Mouse (Mus musculus): ENCODE measurements around the gene 4930412O13Rik. TPM values are rescaled to one million over a fixed set of nuclear protein-coding genes. Genes with fewer than 3 reads are reported as not detected.

Gene 4930412O13Rik
- polyA plus RNA-seq, 1 experiment from 2014 or later: 0.36 TPM

DNA sequence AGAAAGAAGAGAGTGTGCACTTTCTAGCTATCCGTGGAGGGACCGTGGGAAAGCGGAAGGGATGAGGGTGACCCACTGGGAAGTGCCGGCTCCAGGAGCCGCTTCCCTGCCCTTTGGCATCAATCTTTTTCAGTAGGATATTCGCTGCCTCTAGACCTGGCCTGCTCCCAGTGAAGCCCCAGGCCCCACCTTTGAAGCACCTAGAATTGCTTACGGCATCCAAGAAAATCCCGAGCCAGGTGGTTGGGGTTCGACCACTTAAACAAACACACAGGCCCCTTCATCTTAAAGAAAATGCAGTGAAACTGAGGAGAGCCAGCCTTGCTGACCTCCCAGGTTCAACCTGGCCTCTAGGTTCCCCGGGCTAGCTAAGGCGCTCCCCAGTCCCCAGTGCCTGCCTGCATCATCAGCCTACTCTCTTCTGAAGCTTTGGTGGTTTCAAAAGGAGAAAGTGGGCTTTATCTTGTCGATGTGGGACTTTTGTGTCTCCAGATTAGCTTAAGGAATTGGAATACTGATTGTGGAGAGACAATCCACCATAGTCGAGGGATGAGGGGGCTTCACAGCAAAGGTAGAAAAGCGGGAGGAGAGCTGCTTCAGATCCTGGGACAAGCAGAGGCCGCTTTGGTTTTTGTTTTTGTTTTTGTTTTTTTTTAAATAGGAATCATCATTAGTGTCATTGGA is 3.6 kb downstream of the 4930412O13Rik start:
- Histone ChIP-seq H3K4me2 (replicated peaks) (peak overlapping the region; percentile 53), H3K4me1 (replicated peaks; ENCODE audit: control insufficient read depth, insufficient read depth, low read length) (peaks cover 3% of the 10 kb centered on the region; the same call in 1 of the 2 replicates), H3K9me3 (ENCODE audit: control insufficient read depth, low read length) (no peaks in the 10 kb centered on the region), H3K36me3 (replicated peaks; ENCODE audit: control insufficient read depth, insufficient read depth) (no peaks in the 10 kb centered on the region), H3K9ac (peak overlapping the region; percentile 51), H3K27me3 (ENCODE audit: control insufficient read depth, insufficient read depth, low read length) (peaks cover 93% of the 10 kb centered on the region), H3K4me3 (replicated peaks; ENCODE audit: low read length) (peak overlapping the region; percentile 29), H3K27ac (peak overlapping the region; percentile 78)
- under 1% methylated on average over 15 of the region's 15 CpGs for WGBS
- ATAC-seq (ENCODE audit: low FRiP score) (no peak), DNase-seq (ENCODE audit: low spot score) (no peak)

DNA sequence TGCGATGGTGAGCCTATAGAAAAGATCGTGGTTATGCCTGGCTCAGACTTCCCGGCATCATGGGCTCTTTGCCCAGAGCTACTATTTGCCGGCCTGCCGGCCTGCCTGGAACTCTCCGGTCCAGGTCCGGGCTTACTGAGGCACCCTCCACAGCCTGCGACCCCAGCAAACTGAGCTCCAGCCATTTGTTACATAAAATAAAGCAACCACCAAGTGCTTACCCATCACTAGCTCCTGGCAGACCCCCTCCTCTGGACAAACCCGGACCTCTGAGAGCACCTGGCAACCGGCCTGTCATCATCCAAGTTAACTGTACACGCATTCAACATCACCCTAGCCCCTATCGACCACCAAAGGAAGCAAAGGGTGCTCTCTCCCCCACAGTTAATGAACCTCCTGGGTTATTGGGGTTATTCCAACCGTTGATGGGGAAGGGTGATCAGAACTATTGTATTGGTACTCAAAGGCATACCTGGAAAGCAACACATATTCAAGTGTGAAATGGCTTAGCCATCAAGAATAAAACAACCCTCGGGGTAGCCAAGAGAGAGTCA is 4.2 kb downstream of the 4930412O13Rik start:
- Histone ChIP-seq H3K9me3 (ENCODE audit: control insufficient read depth, low read length) (no peaks in the 10 kb centered on the region), H3K4me1 (replicated peaks; ENCODE audit: control insufficient read depth, insufficient read depth, low read length) (peaks cover 3% of the 10 kb centered on the region; the same call in 1 of the 2 replicates), H3K9ac (peak overlapping the region; percentile 51), H3K4me3 (replicated peaks; ENCODE audit: low read length) (peak overlapping the region; percentile 29), H3K27me3 (ENCODE audit: control insufficient read depth, insufficient read depth, low read length) (peaks cover 93% of the 10 kb centered on the region), H3K27ac (peak overlapping the region; percentile 78), H3K36me3 (replicated peaks; ENCODE audit: control insufficient read depth, insufficient read depth) (no peaks in the 10 kb centered on the region), H3K4me2 (replicated peaks) (peak overlapping the region; percentile 53)
- no peak for DNase-seq (ENCODE audit: low spot score)
- 4% methylated on average over 14 of the region's 14 CpGs for WGBS
- no peak for ATAC-seq (ENCODE audit: low FRiP score)

DNA sequence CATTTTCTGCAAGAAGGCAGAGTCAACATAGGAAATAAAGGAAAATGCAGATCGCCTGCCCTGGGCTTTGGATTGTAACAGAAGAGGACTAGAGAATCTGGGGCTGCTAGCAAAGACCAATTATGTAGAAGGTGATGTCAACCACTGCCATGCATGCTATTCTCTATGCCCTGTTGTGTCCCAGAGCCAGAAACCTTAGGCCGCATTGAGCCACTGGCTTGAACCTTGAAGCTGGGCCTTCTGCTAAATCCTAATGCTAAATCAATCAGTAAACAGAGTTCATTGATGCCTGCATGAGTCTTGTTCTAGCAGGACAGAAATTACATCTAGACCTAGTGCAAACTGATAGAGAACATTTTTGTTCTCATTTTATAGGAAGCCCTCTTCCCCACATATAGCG is 5.0 kb downstream of the 4930412O13Rik start:
- ATAC-seq (ENCODE audit: low FRiP score) (no peak), DNase-seq (ENCODE audit: low spot score) (no peak)
- Histone ChIP-seq H3K27ac (peak overlapping the region; percentile 78), H3K27me3 (ENCODE audit: control insufficient read depth, insufficient read depth, low read length) (peaks cover 93% of the 10 kb centered on the region), H3K36me3 (replicated peaks; ENCODE audit: control insufficient read depth, insufficient read depth) (no peaks in the 10 kb centered on the region), H3K4me1 (replicated peaks; ENCODE audit: control insufficient read depth, insufficient read depth, low read length) (peaks cover 3% of the 10 kb centered on the region; the same call in 1 of the 2 replicates), H3K9me3 (ENCODE audit: control insufficient read depth, low read length) (no peaks in the 10 kb centered on the region), H3K4me3 (replicated peaks; ENCODE audit: low read length) (peak overlapping the region; percentile 29), H3K9ac (peak overlapping the region; percentile 51), H3K4me2 (replicated peaks) (peak overlapping the region; percentile 53)
- 10% methylated on average over 3 of the region's 3 CpGs for WGBS

DNA sequence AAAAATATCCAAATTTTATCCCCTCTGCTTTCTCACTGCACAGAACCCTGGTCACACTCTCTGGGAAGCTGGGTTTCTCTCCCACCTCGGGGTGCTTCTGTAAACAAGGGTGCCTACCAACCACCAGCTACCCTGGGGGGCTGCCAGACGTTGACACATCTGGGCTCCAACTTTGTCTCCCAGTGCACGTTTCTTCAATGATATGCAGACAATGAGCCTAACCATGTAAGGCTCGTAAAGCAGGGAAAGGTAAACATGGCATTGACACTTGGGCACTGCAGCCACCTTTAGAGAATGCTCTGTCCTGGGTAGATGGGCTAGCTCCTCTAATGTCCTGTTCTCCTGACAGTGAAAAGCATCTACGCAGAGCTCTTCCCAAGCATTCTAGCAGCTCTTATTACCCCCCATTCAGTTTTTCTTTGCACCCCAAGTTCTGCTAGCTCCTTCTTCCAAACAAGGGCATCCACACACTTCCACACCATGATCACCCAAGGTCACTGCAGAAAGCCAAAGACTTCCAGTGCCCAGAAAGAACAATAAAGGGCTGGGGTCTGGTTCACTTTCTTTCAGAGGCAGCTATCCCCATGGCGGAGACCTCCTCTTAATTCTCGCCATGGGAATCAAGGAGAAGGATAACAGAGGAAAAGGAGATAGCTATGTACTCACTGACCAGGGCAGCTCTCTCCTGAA is 6.0 kb downstream of the 4930412O13Rik start:
- H3K4me2 ChIP-seq (replicated peaks): peak overlapping the region; percentile 53
- peak overlapping the region; percentile 10 for H3K9ac ChIP-seq
- WGBS: under 1% methylated on average over 7 of the region's 7 CpGs

DNA sequence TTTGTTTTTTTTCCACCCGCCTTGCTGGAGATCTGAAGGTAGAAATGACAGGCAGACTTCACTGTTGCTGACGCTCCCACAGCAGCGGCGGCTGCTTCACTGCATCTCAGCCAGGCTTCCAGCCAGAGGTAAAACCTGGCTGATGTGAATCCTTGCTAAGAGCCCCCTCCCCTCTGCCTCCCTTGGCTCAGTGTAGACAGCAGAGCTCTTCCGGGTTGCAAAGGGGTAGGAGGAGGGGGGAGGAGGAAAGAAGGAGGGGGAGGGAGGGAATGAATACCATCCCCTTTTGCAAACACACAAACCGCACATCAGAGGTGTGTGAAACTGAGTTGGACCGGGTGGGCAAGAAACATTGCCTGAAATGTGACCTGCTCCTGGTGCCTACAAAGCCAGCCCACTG is 6.6 kb downstream of the 4930412O13Rik start:
- no peak for ATAC-seq (ENCODE audit: low FRiP score)
- Histone ChIP-seq H3K9me3 (ENCODE audit: control insufficient read depth, low read length) (no peaks in the 10 kb centered on the region), H3K4me1 (replicated peaks; ENCODE audit: control insufficient read depth, insufficient read depth, low read length) (no peaks in the 10 kb centered on the region; the same call in 1 of the 2 replicates), H3K27me3 (ENCODE audit: control insufficient read depth, insufficient read depth, low read length) (peaks cover 93% of the 10 kb centered on the region), H3K4me2 (replicated peaks) (peak overlapping the region; percentile 19; the same call in 1 of the 2 replicates), H3K27ac (peak overlapping the region; percentile 78; the same call in 1 of the 2 replicates), H3K9ac (peak overlapping the region; percentile 10; the same call in 1 of the 2 replicates), H3K36me3 (replicated peaks; ENCODE audit: control insufficient read depth, insufficient read depth) (no peaks in the 10 kb centered on the region), H3K4me3 (replicated peaks; ENCODE audit: low read length) (peak overlapping the region; percentile 29)
- DNase-seq (ENCODE audit: low spot score): no peak
- WGBS: under 1% methylated on average over 7 of the region's 7 CpGs

More for the DNA sequence above, 6.0 kb downstream of the 4930412O13Rik start:
- peaks cover 92% of the 10 kb centered on the region for H3K27me3 ChIP-seq (ENCODE audit: control insufficient read depth, insufficient read depth, low read length)
- no peaks in the 10 kb centered on the region for H3K9me3 ChIP-seq (ENCODE audit: control insufficient read depth, low read length)
- peak overlapping the region; percentile 78 for H3K27ac ChIP-seq
- H3K4me1 ChIP-seq (replicated peaks; ENCODE audit: control insufficient read depth, insufficient read depth, low read length): no peaks in the 10 kb centered on the region; the same call in 1 of the 2 replicates
- ATAC-seq (ENCODE audit: low FRiP score) (no peak), DNase-seq (ENCODE audit: low spot score) (no peak)
- no peaks in the 10 kb centered on the region for H3K36me3 ChIP-seq (replicated peaks; ENCODE audit: control insufficient read depth, insufficient read depth)
- peak overlapping the region; percentile 29 for H3K4me3 ChIP-seq (replicated peaks; ENCODE audit: low read length)

DNA sequence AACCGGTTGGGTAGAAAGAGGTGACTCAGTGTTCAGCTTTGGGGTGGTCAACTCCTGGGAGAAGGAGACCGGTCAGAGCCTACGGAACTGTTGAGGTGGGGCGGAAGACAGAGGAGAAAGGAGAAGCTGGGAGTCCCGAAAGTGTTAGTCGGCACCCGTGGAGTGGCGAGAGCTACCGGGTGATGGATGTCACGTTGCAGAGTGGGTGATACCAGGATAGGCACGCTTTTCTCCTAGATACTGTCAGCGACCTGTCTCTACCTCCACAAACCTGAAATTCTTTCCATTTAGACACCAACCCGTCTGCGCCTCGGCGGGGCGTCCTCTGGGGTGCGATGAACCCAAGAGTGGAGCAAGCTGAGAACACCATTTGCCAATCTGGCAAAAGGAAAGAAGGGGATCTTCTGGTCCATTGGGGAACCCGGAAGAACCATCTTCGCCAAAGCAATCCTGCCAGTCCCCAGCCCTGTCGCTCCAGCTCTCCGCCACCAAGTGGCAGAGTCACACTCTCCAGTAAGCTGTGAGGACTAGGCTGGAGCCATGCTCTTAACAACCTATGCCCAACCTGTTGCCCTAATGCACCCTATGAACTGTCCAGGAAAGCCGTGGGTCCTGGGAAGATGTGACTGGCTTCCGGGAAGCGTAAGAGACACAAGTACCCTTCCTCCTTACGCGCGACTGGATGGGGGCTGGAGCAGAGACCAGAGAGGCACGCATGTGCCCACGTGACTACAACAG is 8.0 kb downstream of the 4930412O13Rik start, which contains the start of gene 9230102O04Rik:
Gene 9230102O04Rik (minus strand): TSS at position 628 of the 738 bp plus-strand sequence.
- H3K4me1 ChIP-seq (replicated peaks; ENCODE audit: control insufficient read depth, insufficient read depth, low read length): no peaks in the 10 kb centered on the region
- ATAC-seq (ENCODE audit: low FRiP score) (peak; percentile 63), DNase-seq (ENCODE audit: low spot score) (no peak)
- no peaks in the 10 kb centered on the region for H3K36me3 ChIP-seq (replicated peaks; ENCODE audit: control insufficient read depth, insufficient read depth)
- H3K9me3 ChIP-seq (ENCODE audit: control insufficient read depth, low read length): no peaks in the 10 kb centered on the region
- H3K4me3 ChIP-seq (replicated peaks; ENCODE audit: low read length): peak within 1 kb of the TSS; percentile 21
- peaks cover 98% of the 10 kb centered on the region for H3K27me3 ChIP-seq (ENCODE audit: control insufficient read depth, insufficient read depth, low read length)
- H3K4me2 ChIP-seq (replicated peaks): peak within 1 kb of the TSS; percentile 38
- no peak within 1 kb of the TSS for H3K9ac ChIP-seq
- no peak within 1 kb of the TSS for H3K27ac ChIP-seq
- under 1% methylated on average over 30 of the region's 30 CpGs for WGBS

DNA sequence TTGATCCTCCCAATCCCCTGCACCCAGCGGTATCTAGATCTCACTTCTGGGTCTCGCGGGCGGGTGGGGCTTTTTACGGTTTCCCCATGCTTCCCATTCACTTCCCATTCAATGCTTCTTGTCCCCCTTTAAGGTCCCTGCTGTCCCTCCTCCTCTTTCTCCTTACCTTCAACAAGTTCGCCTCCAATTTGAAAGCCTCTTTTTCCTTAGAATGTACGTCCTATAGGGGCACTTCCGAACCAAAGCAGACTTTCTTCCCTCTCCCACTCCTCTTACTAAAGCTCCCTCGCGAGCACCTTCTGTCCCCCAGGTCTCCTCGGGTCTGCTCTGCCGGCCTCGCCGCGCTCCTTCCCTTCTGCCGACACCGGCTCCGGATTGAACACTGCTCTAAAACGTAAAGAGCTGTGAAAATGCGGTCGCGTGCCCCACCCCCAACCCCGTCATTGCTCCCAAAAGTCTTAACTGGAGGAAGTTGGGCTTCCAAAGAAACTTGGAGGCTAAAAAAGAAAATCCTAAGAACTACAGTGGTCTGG is 8.7 kb downstream of the 4930412O13Rik start, which contains the start of gene Gata3:
Gene Gata3 (minus strand): TSS at position 384 of the 533 bp plus-strand sequence.
- 1% methylated on average over 23 of the region's 23 CpGs for WGBS
- ATAC-seq (ENCODE audit: low FRiP score): no peak
- Histone ChIP-seq H3K27me3 (ENCODE audit: control insufficient read depth, insufficient read depth, low read length) (peaks cover 98% of the 10 kb centered on the region), H3K36me3 (replicated peaks; ENCODE audit: control insufficient read depth, insufficient read depth) (no peaks in the 10 kb centered on the region), H3K4me3 (replicated peaks; ENCODE audit: low read length) (peak within 1 kb of the TSS; percentile 21), H3K27ac (no peak within 1 kb of the TSS), H3K9ac (no peak within 1 kb of the TSS), H3K4me2 (replicated peaks) (peak within 1 kb of the TSS; percentile 38), H3K9me3 (ENCODE audit: control insufficient read depth, low read length) (no peaks in the 10 kb centered on the region), H3K4me1 (replicated peaks; ENCODE audit: control insufficient read depth, insufficient read depth, low read length) (no peaks in the 10 kb centered on the region)
- DNase-seq (ENCODE audit: low spot score): no peak

DNA sequence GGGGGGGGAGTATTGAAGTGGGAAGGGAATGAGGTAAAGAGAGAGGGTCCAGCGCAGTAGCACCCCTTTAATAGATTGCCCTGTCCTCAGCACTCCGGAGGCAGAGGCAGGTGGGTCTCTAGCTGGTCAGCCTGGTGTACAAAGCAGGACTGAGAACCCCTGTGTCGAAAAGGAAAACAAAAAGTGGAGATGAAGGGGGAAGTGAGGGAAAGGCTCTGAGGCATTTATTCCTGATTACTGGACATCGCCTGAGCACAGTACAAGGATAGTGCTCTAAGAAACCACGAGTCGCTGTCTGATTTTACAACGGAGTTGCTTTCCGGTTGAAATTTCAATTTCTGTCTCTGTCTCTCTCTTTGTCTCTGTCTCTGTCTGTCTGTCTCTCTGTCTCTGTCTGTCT is 9.2 kb downstream of the 4930412O13Rik start:
- DNase-seq (ENCODE audit: low spot score) (no peak), ATAC-seq (ENCODE audit: low FRiP score) (no peak)
- Histone ChIP-seq H3K36me3 (replicated peaks; ENCODE audit: control insufficient read depth, insufficient read depth) (no peaks in the 10 kb centered on the region), H3K4me2 (replicated peaks) (no peak overlapping the region), H3K27me3 (ENCODE audit: control insufficient read depth, insufficient read depth, low read length) (peaks cover 98% of the 10 kb centered on the region), H3K9ac (no peak overlapping the region), H3K9me3 (ENCODE audit: control insufficient read depth, low read length) (no peaks in the 10 kb centered on the region), H3K4me1 (replicated peaks; ENCODE audit: control insufficient read depth, insufficient read depth, low read length) (no peaks in the 10 kb centered on the region), H3K27ac (no peak overlapping the region), H3K4me3 (replicated peaks; ENCODE audit: low read length) (no peak overlapping the region)
- WGBS: under 1% methylated on average over 8 of the region's 8 CpGs

Data from hindbrain, embryonic 14.5 days (tissue).